Mouse (Mus musculus) heart, adult 2 months (tissue): Measurements from ENCODE around the gene Kcnk3.

Experiments used
- CTCF ChIP-seq: fragments of 200-600 bp; IDR thresholded peaks from 2 replicates; pipeline ENCODE4 v1.8.1; 2022; ENCODE audit warnings: antibody characterized with exemption, mild to moderate bottlenecking, moderate library complexity
- EP300 ChIP-seq: fragments of 200-500 bp; IDR thresholded peaks from 2 replicates; pipeline ENCODE4 v1.6.1; 2011; ENCODE audit warnings: low read depth, low read length, control low read depth; ENCODE audit not compliant: insufficient read depth

DNA sequence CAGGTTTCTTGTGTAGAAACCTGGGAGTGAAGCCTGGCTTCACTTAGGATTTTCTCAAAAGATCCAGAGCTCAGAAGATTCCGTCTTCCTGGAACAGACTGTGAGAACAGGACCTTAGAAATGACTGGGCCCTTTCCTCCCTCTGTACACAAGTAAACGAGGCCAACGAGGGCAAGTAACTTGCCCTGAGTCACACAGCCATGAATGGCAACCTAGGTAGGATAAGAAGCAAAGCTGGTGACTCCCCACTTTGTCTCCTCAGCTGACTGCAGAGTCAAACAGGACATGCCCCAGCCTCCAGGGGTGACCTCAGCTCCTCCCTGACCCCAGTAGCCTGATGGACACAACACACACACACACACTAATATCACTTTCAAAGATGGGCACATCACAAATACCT, 37.4 kb downstream of the Kcnk3 start:
- TF ChIP-seq CTCF (no peak), EP300 (no peak)
